Mouse (Mus musculus) E14TG2a.4 (cell line): ENCODE data around the gene Zfp536.

Source experiments
- CTCF ChIP-seq: conservative IDR thresholded peaks from 2 replicates; pipeline ENCODE4 v1.5.1; 2014; ENCODE audit warnings: low read length
- NANOG ChIP-seq: IDR thresholded peaks from 2 replicates; pipeline ENCODE4 v1.6.1; 2014; ENCODE audit warnings: borderline replicate concordance, low read length, mixed read lengths
- POU5F1 ChIP-seq: IDR thresholded peaks from 2 replicates; pipeline ENCODE4 v1.6.1; 2014; ENCODE audit warnings: low read length, borderline replicate concordance

GRCm38 (mm10) chr7:37473311-37474084 is 299.9 kb downstream of the Zfp536 start:
- TF ChIP-seq POU5F1 (no peak), CTCF (no peak), NANOG (no peak)
